Mouse (Mus musculus) neural tube, embryonic 13.5 days (tissue): ENCODE measurements around the gene Th. TPM values are rescaled to one million over a fixed set of nuclear protein-coding genes. Genes with fewer than 3 reads are reported as not detected.
A peak's percentile ranks its signal among the peaks of the same experiment; 100 is the strongest.

Experiments
- ATAC-seq: fragments of 200-750 bp; cut with Nextera tagmentation; 2 replicates; pipeline ENCODE4 v1.8.0; 2017; ENCODE audit warnings: low read depth, mild to moderate bottlenecking, moderate TSS enrichment, moderate library complexity
- H3K27ac ChIP-seq: fragments of 300-500 bp; sonication (generic); replicated peaks from 2 replicates; pipeline ENCODE4 v1.5.1; 2015; ENCODE audit warnings: moderate library complexity, mild to moderate bottlenecking, inconsistent platforms
- H3K27me3 ChIP-seq: fragments of 300-500 bp; sonication (generic); 2 replicates; pipeline ENCODE4 v1.6.1; 2015; ENCODE audit warnings: mild to moderate bottlenecking, inconsistent platforms
- H3K36me3 ChIP-seq: fragments of 300-500 bp; sonication (generic); 2 replicates; pipeline ENCODE4 v1.6.1; 2015; ENCODE audit warnings: mild to moderate bottlenecking, inconsistent platforms
- H3K4me1 ChIP-seq: fragments of 300-500 bp; sonication (generic); replicated peaks from 2 replicates; pipeline ENCODE4 v1.6.1; 2015; ENCODE audit warnings: inconsistent platforms
- H3K4me2 ChIP-seq: fragments of 300-500 bp; sonication (generic); 2 replicates; pipeline ENCODE4 v1.6.1; 2015; ENCODE audit warnings: inconsistent platforms, mild to moderate bottlenecking, moderate library complexity
- H3K4me3 ChIP-seq: fragments of 300-500 bp; sonication (generic); 2 replicates; pipeline ENCODE4 v1.5.1; 2015; ENCODE audit warnings: mild to moderate bottlenecking, inconsistent platforms
- H3K9ac ChIP-seq: fragments of 300-500 bp; sonication (generic); 2 replicates; pipeline ENCODE4 v1.6.1; 2015; ENCODE audit warnings: moderate library complexity, mild to moderate bottlenecking, inconsistent platforms
- H3K9me3 ChIP-seq: fragments of 300-500 bp; sonication (generic); 2 replicates; pipeline ENCODE4 v1.6.1; 2016; ENCODE audit warnings: inconsistent platforms
- WGBS: fragments of 180-500 bp; shearing (Covaris S2); methylation state at CpG from one replicate; pipeline ENCODE4 v1.1.7; 2015; 5-methylcytosine and 5-hydroxymethylcytosine counted together
- polyA plus RNA-seq: library from polyadenylated mRNA; unstranded; fragments of >200 nt; fragmentation: Nextera tagmentation; extraction: Ambion mirVana; gene quantifications from 2 replicates; pipeline ENCODE4 v1.2.1, GENCODE M21; 2015

Gene Th
- polyA plus RNA-seq, 1 experiment from 2014 or later = 98.6 TPM

DNA sequence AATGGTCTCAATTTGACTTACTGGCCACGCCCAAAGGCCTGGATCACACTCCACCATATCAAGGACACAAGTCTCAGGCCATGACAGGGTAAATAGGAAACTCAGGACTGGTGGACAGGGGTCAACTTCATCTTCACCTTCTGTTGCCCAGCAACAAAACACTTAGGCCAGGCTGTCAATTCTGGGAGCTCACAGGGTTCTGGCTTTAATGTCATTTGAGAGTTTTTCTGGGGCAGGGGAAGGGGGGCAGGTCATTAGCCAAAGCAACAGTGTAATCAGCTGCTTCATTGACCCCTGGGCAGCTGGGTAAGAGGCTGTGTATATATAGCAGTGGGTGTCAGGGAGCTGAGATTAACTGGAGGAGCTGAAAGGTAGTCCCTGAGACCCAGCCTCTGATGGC lies 33.5 kb downstream of the Th start:
- 65% methylated on average over 1 of the region's 1 CpGs for WGBS
- ATAC-seq = no peak
- H3K27ac ChIP-seq = no peak overlapping the region

DNA sequence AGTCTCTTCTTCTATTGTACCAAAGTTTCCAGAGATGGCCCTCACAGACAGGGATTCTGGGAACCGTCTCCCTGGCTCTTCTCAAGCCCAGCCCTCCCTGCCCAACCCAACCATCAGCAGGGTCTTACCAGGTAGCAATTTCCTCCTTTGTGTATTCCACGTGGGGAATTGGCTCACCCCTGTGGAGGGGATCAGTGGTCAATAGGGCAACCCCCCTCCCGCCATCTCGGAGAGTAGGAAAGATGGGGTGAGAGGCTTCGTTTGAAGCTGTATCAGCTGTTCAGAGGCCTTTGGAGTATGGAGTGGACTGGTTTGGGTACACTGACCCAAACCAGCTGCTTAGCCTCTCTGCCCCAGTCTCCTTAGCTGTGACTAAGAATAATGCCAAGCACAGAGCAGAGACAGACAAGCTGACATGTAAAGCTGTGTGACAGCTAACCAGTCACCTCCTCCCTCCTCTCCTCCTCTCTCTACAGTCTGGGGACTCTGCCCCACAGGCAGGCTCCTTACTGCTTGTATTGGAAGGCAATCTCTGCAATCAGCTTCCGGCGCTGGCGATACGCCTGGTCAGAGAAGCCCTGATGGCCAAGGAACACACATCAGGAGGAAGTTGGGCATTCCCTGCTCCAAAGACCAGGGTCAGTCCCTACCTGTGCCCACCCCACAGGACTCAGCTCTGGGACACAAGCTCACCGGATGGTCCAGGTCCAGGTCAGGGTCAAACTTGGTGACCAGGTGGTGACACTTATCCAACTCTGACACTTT lies 34.8 kb downstream of the Th start:
- Histone ChIP-seq H3K9me3 (no peaks in the 10 kb centered on the region), H3K4me2 (no peak overlapping the region), H3K36me3 (no peaks in the 10 kb centered on the region), H3K27me3 (peaks cover 16% of the 10 kb centered on the region), H3K4me1 (peaks cover 22% of the 10 kb centered on the region), H3K4me3 (no peak overlapping the region), H3K9ac (no peak overlapping the region), H3K27ac (no peak overlapping the region)
- no peak for ATAC-seq
- 75% methylated on average over 10 of the region's 10 CpGs for WGBS

More for the DNA sequence above, 33.5 kb downstream of the Th start:
- Histone ChIP-seq H3K4me1 (peaks cover 36% of the 10 kb centered on the region), H3K36me3 (no peaks in the 10 kb centered on the region), H3K4me3 (no peak overlapping the region), H3K9me3 (no peaks in the 10 kb centered on the region), H3K4me2 (peak overlapping the region; percentile 26; the same call in 1 of the 2 replicates), H3K9ac (no peak overlapping the region), H3K27me3 (peaks cover 16% of the 10 kb centered on the region)

DNA sequence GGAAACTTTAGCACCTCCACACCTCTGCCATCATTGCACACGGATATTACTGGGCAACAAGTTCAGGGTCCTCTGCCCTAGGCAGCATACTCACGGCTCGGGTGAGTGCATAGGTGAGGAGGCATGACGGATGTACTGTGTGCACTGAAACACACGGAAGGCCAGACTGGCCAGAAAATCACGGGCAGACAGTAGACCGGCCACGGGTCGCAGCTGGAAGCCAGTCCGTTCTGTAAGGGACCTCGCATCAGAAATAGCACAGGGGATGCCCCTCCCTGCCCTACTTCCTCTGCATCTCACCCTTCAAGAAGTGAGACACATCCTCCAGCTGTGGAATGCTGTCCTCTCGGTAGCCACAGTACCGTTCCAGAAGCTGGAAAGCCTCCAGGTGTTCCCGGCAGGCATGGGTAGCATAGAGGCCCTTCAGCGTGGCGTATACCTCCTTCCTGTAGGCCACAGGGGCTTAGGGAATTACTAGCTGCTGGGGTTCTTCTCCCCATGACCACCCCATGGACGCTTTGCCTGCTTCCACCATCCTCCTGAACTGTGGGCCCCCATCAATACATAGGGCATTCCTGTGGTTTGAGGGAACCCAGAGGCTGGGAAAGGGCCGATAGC lies 35.6 kb downstream of the Th start:
- Histone ChIP-seq H3K4me3 (no peak overlapping the region), H3K36me3 (no peaks in the 10 kb centered on the region), H3K4me1 (peaks cover 15% of the 10 kb centered on the region), H3K9me3 (no peaks in the 10 kb centered on the region), H3K27me3 (peaks cover 16% of the 10 kb centered on the region), H3K9ac (no peak overlapping the region), H3K27ac (no peak overlapping the region), H3K4me2 (no peak overlapping the region)
- 84% methylated on average over 18 of the region's 18 CpGs for WGBS
- no peak for ATAC-seq

- H3K4me3 ChIP-seq = no peak overlapping the region
- no peaks in the 10 kb centered on the region for H3K9me3 ChIP-seq
- H3K4me1 ChIP-seq = peaks cover 8% of the 10 kb centered on the region
- no peak overlapping the region for H3K9ac ChIP-seq
- H3K36me3 ChIP-seq = no peaks in the 10 kb centered on the region
- ATAC-seq = peak; percentile 30; the same call in 1 of the 2 replicates
- peaks cover 16% of the 10 kb centered on the region for H3K27me3 ChIP-seq
- WGBS = 10% methylated on average over 3 of the region's 3 CpGs
- H3K27ac ChIP-seq = no peak overlapping the region
- no peak overlapping the region for H3K4me2 ChIP-seq
Observed at GRCm38 (mm10) chr7:142894669-142895068, 36.3 kb downstream of the Th start.

- ATAC-seq = no peak; the same call in 1 of the 2 replicates
- no peak overlapping the region for H3K4me3 ChIP-seq
- WGBS = 70% methylated on average over 12 of the region's 12 CpGs
Observed at GRCm38 (mm10) chr7:142893721-142894639, 36.9 kb downstream of the Th start.

GRCm38 (mm10) chr7:142893296-142893695 lies 37.6 kb downstream of the Th start:
- Histone ChIP-seq H3K9me3 (no peaks in the 10 kb centered on the region), H3K4me3 (no peak overlapping the region), H3K27me3 (peaks cover 7% of the 10 kb centered on the region), H3K27ac (no peak overlapping the region), H3K36me3 (no peaks in the 10 kb centered on the region), H3K4me1 (peaks cover 6% of the 10 kb centered on the region), H3K9ac (no peak overlapping the region), H3K4me2 (no peak overlapping the region)
- ATAC-seq = no peak
- WGBS = 79% methylated on average over 6 of the region's 6 CpGs

More at GRCm38 (mm10) chr7:142893721-142894639, 36.9 kb downstream of the Th start:
- H3K9me3 ChIP-seq = no peaks in the 10 kb centered on the region
- peaks cover 11% of the 10 kb centered on the region for H3K27me3 ChIP-seq
- H3K36me3 ChIP-seq = no peaks in the 10 kb centered on the region
- no peak overlapping the region for H3K9ac ChIP-seq
- no peak overlapping the region for H3K4me2 ChIP-seq
- H3K27ac ChIP-seq = no peak overlapping the region
- H3K4me1 ChIP-seq = peaks cover 6% of the 10 kb centered on the region

DNA sequence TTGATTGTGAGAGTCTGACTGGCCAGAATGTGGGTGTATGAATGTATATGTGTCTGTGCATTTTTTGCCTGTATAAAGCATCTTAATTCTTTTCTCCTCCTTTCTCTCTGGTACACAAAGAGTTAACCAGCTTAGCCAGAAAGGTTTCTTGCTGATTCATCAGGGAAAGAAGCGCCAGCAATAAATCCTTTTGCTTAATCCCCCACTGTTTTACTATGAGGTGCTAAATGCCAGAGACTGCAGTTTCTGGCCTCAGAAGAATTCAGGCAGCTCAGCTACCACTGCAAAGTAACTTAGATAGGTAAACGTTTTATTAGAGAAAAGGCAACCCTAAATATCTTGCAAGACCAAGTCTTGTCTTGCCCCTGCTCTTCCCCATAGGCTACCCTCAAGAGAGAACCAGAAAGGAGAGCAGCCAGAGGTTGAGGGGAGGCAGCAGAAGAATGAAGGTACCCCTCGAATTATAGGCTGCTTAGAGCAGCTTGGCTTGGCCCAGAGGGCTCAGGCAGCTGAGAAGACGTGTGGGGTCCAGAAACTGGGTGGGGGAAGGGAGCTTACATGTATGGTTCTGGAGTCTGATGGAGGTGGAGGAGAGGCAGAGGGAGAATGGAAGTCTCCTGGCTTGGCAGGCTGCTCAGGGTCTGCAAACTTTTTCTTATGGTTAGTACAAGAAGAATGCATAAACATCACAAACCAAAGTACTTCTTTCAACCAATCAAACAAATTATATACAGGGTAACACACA lies 61.3 kb downstream of the Th start:
- Histone ChIP-seq H3K4me2 (no peak overlapping the region), H3K4me1 (peaks cover 9% of the 10 kb centered on the region), H3K27ac (peak overlapping the region; percentile 24; the same call in 1 of the 2 replicates), H3K4me3 (no peak overlapping the region), H3K36me3 (no peaks in the 10 kb centered on the region), H3K27me3 (no peaks in the 10 kb centered on the region), H3K9ac (no peak overlapping the region), H3K9me3 (no peaks in the 10 kb centered on the region)
- ATAC-seq = no peak
- WGBS = 0% methylated on average over 4 of the region's 4 CpGs

DNA sequence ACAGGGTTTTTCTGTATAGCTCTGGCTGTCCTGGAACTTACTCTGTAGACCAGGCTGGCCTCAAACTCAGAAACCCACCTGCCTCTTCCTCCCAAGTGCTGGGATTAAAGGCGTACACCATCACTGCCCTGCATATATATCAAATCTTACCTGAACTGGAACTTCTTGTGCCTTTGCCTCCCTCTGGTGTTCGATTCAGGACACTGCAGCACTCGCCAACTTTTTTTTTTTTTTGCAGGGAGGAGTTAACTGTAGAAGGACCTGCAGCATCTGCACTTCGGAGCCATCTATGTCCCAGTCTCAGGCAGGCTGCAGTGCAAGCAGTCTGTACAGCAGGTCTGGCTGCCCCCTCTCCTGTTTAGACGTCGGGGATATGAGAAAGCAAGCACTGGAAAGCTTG lies 80.2 kb downstream of the Th start:
- Histone ChIP-seq H3K36me3 (no peaks in the 10 kb centered on the region), H3K9ac (no peak overlapping the region), H3K27me3 (no peaks in the 10 kb centered on the region), H3K4me2 (no peak overlapping the region), H3K27ac (no peak overlapping the region), H3K9me3 (no peaks in the 10 kb centered on the region), H3K4me1 (no peaks in the 10 kb centered on the region), H3K4me3 (no peak overlapping the region)
- 17% methylated on average over 6 of the region's 6 CpGs for WGBS
- no peak for ATAC-seq

Other genes starting within 250 kb of the Th start
- not detected in 2 replicates for gene Ins2, start 187.7 kb downstream of the Th start, polyA plus RNA-seq
- gene Ascl2, start 38.1 kb upstream of the Th start, polyA plus RNA-seq = 0.55 and 0.98 TPM in 2 replicates
- gene Tspan32, start 73.9 kb upstream of the Th start, polyA plus RNA-seq = 0.36 and 0.85 TPM in 2 replicates
- gene Cd81, start 121.6 kb upstream of the Th start, polyA plus RNA-seq = 365 and 369 TPM in 2 replicates
- gene Tssc4, start 138.1 kb upstream of the Th start, polyA plus RNA-seq = 82.4 and 88.4 TPM in 2 replicates
- 2.0 and 3.1 TPM in 2 replicates for gene Trpm5, start 163.5 kb upstream of the Th start, polyA plus RNA-seq
- gene Kcnq1, start 175.2 kb upstream of the Th start, polyA plus RNA-seq = 1.3 and 2.0 TPM in 2 replicates